Mouse (Mus musculus) embryo, embryonic 10.5 days (tissue): ENCODE results near the gene Unc79.

Source experiments
- DNase-seq: peaks from one replicate; pipeline ENCODE4 v3.0.0-alpha.2; 2015; ENCODE audit warnings: low spot score

The Unc79 gene

GRCm38 (mm10) chr12:103205561-103205960 is 256.9 kb downstream of the Unc79 start:
- DNase-seq = no peak

- no peak for DNase-seq
Observed at GRCm38 (mm10) chr12:103209581-103209980, 260.9 kb downstream of the Unc79 start.

- no peak for DNase-seq
Observed at GRCm38 (mm10) chr12:103211078-103211477, 262.4 kb downstream of the Unc79 start.

- DNase-seq = no peak
Observed at GRCm38 (mm10) chr12:103213591-103213990, 264.9 kb downstream of the Unc79 start.

DNA sequence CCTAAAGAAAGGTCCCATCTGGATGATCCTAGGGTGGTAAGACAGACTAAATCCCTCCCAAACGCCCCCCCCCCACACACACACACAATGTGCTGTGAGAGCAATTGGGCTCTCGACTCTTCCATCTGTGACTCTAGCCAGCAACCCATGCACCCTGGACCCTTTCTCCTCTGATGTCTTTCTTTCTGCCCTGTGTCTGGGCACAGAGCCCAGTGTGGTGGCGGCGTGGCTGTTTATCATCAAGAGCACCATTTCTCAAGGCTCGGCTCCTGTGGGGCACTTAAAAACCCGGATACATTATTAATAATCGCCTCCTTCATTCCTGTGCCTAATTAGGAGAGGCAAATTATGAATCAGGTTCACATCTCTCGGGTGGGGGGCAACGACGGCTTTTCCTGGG is 265.6 kb downstream of the Unc79 start:
- DNase-seq = no peak

- DNase-seq = no peak
Observed at GRCm38 (mm10) chr12:103214797-103215196, 266.1 kb downstream of the Unc79 start.

GRCm38 (mm10) chr12:103215877-103216610 is 267.4 kb downstream of the Unc79 start:
- DNase-seq = no peak

DNA sequence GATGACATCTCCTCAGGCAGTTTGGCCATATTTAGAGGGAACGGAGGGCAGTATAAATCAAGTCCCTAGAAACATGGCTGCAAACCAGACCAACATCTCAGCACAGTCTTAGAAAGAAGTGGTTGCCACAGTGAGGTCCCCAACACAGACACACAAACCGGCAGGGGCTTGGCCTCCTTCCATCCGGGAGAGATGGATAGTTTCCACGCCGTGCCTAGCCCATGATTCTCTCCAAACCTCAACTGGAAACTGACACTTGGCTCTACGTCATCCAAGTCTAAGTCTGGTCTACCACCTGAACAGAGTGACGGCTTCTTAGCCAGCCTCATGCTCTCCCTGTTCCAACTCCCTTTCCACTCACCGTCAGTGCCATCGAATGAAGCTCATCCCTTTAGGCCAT is 275.0 kb downstream of the Unc79 start:
- DNase-seq = no peak

- no peak for DNase-seq
Observed at GRCm38 (mm10) chr12:103226121-103226520, 277.5 kb downstream of the Unc79 start.

- no peak for DNase-seq
Observed at GRCm38 (mm10) chr12:103229058-103229457, 280.4 kb downstream of the Unc79 start.
